Mouse (Mus musculus): ENCODE measurements around the gene Fuca2. TPM values are rescaled to one million over a fixed set of nuclear protein-coding genes. Genes with fewer than 3 reads are reported as not detected.

Gene Fuca2
- total RNA-seq, 4 experiments from 2014 or later = 164 to 196 (median 181) TPM

DNA sequence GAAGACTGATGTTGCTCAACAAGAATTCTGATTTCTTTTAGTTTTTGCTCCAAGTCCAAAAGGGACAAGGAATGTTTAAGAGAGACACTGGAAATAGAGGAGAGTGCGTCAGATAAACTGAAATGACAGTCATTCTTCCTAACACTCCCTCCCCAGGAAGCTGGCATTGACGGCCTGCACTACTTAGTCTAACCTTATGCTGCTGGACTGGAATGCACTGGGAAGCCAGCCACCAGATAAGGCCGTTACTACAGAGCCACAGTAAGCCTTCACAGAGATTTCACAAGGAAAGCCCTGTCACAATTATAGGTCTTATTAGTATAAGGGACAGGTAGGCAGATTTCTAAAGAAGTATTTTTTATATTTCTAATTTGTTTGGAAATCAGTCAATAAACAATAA is 35.4 kb downstream of the Fuca2 start:
- DNase-seq (ENCODE audit: low spot score) = peak; percentile 28

DNA sequence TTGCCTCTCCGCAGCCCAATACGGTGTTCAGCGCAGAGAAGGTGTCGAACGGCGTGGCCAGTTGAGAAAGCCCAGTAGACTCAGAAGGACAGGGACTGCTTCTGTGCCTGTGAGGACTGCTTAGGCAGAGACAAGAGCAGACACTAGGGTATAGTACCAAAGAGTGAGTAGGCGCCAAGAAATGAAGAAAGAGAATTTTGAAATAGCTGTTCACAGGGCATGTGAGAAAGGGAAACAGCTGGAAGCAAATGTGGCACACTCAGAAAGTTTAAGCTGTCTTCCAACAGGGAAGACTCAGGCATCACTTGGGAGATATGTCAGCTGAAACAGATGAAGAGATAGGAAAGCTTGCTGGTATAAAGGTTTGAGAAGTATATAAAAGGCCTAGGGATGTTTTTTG is 37.4 kb downstream of the Fuca2 start:
- DNase-seq (ENCODE audit: low spot score) = no peak

DNA sequence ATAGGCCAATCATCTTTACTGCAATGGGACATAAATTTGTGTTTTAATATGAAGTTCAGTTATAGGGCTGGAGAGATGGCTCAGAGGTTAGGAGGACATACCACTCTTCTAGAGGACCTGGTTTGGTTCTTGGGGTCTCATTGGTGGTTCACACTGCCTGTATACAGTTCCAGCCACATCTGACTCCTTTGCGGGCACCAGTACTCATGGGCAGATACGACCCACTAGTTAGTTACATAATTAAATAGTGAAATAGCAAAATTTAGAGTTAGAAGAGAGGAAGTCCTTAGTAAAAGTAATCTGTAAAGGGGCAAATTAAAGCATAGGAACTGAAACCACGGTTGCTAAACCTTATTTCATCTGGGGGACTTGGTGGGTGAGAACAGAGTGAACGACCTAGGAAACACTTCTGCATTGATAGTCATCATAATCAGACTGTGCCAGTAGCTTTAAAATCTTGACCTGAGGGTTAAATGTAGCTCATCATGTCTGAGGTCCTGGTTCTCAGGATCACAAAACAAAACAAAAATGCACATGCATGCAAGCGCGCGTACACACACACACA is 40.5 kb downstream of the Fuca2 start:
- DNase-seq (ENCODE audit: low spot score) = no peak

DNA sequence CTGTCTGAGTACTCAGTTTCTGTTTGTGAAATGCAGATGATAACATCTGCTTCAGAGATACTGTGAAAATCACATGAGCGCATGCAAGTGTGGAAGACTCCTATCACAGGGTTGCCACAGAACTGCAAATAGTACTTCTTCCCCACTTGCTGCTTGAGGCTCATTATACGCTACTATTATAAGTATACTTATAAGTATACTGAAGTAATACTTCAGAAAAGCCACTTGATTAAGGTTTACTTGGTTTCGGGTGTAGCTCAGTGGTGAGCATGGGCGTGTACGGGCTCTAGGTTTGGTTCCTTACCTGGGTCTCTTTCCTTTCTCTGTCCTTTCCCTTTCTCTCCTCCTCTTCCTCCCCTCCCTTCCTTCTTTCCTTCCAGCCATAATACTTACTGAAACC is 42.4 kb downstream of the Fuca2 start:
- DNase-seq (ENCODE audit: low spot score) = no peak

DNA sequence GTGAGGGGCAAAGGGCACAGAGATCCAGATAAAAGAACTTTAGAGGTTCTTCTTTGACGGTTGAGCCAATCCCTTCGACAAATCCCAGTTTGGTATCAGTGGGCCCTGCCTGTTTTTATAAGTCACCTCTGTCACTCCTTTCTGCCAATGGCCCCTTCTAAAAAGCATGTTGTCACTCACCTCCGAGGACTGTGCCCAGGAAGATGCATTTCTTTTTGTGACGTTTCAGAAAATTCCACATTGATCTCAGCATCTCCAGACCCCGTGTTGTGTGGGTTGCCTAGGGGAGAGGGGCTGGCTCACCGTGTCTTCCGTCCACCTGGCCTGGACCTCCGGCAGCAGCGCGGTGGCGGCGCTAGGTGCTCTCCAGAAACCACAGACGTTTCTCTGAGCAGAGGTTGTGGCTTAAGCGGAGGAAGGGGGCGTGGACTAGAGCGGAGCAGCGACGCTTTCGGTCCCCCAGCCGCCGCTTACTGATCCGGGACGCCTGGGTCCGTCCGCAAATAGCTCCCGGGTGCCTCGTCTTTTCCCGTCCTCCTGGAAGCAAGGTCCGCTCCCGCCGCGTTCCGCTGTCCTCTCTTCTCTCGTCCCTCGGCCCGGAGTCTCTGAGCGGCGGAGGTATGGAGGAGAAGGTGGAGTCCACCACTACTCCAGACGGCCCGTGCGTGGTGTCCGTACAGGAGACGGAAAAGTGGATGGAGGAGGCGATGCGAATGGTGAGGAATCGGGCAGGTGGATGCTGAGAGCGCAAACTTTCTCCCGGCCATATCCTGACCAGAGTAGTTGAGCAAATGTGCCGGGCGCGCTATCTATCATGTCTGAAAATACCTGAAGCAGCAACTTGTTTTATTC is 53.5 kb downstream of the Fuca2 start, which contains the start of the genes Adat2 and Pex3:
Adat2 (plus strand) TSS at position 249 of the 852 bp plus-strand sequence.
Pex3 (minus strand) TSS at position 497 of the 852 bp plus-strand sequence.
- DNase-seq (ENCODE audit: low spot score) = peak; percentile 84

DNA sequence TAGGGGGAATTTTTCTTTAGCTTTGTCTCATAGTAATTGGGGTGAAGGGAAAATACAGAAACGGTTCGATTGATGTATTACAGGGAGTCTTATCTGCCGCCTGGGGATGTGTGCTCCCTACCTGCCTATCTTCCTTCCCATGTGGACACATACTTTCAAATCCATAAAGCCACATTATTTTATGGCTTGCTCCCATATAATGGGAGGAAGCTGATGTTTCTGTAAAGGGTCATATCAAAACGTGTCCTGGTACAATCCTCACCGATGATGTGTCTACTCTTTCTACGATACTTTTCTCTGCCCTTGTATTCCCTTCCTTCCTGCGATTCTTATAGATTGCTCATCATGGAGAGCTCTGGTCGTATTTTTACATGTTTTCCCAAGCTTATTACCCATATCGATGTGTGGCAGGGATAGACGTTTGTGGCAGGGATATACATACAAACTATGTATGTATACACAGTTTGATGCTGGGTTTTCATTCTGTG is 54.2 kb downstream of the Fuca2 start:
- no peak for DNase-seq (ENCODE audit: low spot score)

DNA sequence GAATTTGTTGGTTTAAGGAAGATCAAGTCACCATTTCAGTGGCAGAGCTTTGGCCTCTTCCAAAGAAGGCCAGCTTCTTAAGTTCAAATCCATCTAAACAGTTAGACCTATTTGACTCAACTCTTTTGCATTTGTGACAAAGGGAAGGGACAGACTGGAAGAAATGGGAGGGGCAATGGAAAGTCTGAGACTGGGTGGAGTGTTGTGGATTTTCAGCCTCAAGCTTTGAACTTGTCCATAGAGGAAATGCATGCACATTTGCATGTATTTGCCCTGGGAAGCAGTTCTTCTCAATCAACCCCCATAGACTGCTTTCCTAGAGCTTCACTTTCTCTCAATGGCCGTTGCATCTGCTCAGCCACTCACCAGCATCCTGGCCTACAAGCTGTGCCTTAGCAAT is 55.0 kb downstream of the Fuca2 start:
- DNase-seq (ENCODE audit: low spot score) = no peak

DNA sequence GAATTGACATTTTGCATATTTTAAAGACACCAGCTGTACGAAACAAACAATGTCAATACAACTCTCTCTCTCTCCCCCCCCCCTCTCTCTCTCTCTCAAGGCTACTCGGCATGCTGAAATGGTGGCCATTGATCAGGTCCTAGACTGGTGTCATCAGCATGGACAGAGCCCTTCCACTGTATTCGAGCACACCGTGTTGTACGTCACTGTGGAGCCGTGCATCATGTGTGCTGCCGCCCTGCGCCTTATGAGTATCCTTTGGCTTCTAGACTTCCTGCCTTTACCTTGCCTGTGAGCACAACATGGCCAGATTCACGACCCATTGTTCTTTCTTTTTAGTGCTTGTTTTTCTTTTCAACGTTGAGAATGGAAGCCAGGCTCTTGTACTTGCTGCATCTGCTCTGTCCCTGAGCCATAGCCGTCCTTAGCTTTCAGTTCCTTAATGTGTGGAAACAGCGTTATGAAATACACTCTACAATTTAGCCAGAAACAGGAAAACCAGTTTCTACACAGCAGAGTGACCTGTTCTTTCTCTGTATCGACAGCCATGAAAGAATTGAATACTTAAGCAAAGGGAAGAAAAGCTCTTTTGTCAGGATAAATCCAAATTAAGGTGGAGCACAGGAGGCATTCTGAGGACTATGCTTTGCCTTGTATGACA is 60.8 kb downstream of the Fuca2 start:
- DNase-seq (ENCODE audit: low spot score) = no peak

DNA sequence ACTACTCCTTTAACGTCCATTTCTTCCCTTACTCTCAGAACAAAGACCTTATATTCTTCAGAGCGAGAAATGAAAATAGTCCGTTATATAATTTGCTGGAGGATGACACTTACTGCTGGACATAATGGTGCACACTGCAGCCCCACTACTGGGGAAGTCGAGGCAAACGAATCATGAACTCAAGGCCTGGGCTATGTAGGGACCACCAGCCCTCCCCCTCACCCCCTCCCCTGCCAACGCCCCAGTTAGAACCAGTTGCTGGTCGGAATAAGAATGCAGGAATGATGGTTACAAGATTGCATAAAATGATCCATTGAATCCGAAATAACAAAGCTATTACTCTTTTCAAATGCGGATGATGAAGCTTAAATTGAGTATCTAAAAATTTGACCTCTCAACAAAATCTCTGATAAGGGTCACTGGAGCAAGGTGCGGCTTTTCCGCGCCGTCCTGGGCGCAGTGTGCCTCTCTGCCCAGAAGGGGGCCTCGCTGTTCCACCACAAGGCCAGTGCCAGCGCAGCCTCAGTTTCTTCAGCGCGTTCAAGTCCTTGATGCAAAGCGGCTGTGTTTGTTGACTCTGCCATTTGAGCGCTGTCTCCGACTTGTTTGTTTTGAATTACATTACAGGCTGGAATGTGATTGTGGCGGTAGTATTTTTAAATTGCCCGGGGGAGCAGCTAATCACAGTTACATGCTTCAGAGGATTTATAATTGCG is 65.2 kb downstream of the Fuca2 start:
- DNase-seq (ENCODE audit: low spot score) = peak; percentile 35

DNA sequence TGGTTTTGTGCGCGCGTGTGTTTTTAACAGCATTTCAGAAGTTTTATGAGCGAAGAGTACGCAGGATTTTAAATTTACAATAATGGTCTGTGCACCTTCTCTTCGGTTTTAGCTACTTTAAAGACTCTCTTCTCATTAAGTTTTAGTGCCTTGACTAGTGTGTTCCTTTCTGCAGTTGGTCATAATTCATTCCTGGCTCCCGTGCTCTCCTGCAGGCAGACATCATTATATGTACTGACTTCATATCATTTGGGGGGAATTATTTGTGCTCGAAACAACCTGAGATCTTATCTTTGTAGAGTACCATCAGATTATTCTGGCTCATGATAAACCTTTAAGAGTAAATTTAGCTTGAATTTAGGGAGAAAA is 65.7 kb downstream of the Fuca2 start:
- no peak for DNase-seq (ENCODE audit: low spot score)

DNA sequence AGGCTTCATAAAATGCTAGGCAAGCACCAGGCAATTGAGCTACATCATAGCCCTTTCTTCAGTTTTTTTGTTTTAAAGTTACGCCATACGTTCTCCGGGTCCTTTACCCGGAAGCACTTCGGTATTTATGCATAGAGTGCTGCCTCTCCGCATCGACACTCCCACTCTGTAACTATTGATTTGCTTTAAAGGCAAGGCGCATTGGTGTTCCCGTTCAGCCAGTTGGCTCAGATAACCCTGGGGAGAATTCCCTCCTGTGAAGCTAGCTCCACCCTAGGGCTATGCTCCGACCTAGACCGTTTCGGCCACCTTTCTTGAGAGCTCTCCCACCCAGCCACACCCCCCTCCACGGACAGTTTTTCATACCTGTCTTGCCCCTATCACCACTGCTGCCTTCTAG is 67.1 kb downstream of the Fuca2 start:
- no peak for DNase-seq (ENCODE audit: low spot score)

Other genes starting within 250 kb of the Fuca2 start
- gene Phactr2, start 25.1 kb upstream of the Fuca2 start, total RNA-seq (2022) = 10 to 100 TPM; 45.2 to 50.3 (median 48.6) TPM
- gene Adat2, start 53.4 kb downstream of the Fuca2 start, total RNA-seq (2022) = 1 to 10 TPM; 2.4 to 3.5 (median 2.9) TPM
- gene Pex3, start 53.6 kb downstream of the Fuca2 start, total RNA-seq (2022) = 10 to 100 TPM; 17.3 to 24.1 (median 22.1) TPM